Mouse (Mus musculus): ENCODE results near the gene Pabpc4.

DNA sequence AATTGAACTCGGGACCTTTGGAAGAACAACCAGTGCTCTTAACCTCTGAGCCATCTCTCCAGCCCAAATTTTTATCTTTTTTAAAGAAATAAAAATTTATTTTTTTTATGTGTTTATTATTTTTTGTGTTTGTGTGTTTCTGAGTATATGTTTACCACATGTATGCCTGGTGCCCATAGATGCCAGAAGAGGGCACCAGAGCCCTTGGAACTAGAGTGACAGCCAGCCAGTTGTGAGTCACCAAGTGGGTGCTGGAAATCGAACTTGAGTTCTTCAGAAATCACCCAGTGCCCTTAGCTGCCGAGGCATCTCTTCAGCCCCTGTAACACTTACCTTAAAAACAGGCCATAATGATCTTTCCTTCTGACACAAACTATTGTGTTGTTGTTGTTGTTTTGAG is 8.9 kb downstream of the Pabpc4 start:
- peak; percentile 35 for TF ChIP-seq CTCF (IDR thresholded peaks at IDR 0.05; ENCODE audit: low read depth, low read length)
- TF ChIP-seq POLR2A (IDR thresholded peaks at IDR 0.05; ENCODE audit: insufficient read depth, low read length), result no peak

Measured in ES-Bruce4 (cell line).